Mouse (Mus musculus) brain, embryonic 14.5 days (tissue): ENCODE measurements around the gene Glrp1.

ENCODE experiments used
- CTCF ChIP-seq: fragments of 200-500 bp; IDR thresholded peaks from 2 replicates; pipeline ENCODE4 v1.5.1; 2012; ENCODE audit warnings: inconsistent platforms, mild to moderate bottlenecking, moderate library complexity, borderline replicate concordance; ENCODE audit not compliant: insufficient read depth, insufficient read length; ENCODE audit errors: extremely low read depth
- POLR2A ChIP-seq: fragments of 200-500 bp; IDR thresholded peaks from 2 replicates; pipeline ENCODE4 v1.6.1; 2012; ENCODE audit warnings: mild to moderate bottlenecking, inconsistent platforms, borderline replicate concordance; ENCODE audit not compliant: poor library complexity, insufficient read depth, insufficient read length, severe bottlenecking; ENCODE audit errors: extremely low read depth

DNA sequence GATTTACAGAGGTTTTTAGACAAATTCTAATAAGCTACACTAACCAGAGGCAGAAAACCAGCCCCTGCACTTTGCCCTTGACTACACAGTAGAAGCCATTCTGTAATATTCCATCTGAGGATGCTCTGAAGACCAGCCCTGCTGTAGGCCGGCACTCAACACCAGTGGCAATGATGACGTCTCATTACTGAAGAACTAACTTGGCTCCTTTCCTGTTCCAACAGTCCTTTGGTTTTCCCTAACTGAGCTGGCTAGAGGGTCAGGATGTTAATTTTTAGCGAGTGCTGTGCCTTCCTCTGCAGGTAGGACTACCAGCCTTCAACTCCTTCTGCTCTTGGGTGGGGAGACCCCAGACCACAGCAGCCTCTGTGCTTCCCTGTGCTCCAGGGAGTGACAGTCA lies 55.2 kb downstream of the Glrp1 start:
- TF ChIP-seq POLR2A (no peak), CTCF (no peak)
